Mouse (Mus musculus): ENCODE measurements around the gene Stpg3.

DNA sequence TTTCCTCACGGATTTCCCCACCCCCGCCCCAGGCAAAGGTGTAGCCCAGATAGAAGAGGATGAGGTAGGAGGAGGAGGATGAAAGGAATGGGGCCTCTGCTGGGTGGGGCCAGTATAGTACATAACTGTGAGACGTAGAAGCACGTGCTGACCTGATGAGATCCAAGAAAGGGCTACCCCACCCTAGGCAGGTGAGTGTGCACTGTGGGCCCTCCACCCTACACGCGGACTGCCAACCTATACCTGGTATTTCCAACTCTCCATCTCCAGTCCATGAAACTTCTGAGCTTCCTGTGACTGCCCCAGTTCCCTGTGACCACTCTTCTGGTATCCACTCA, 27.0 kb upstream of the Stpg3 start:
- TF ChIP-seq GATA1 (IDR thresholded peaks at IDR 0.05; ENCODE audit: borderline replicate concordance, low read length) (no peak), FLI1 (IDR thresholded peaks at IDR 0.05; ENCODE audit: low read length) (no peak)

All from megakaryocyte, embryonic 14.5 days (primary cell).